Mouse (Mus musculus): ENCODE measurements around the gene Prkcg. TPM values are rescaled to one million over a fixed set of nuclear protein-coding genes. Genes with fewer than 3 reads are reported as not detected.
A peak's percentile ranks its signal among the peaks of the same experiment; 100 is the strongest.

Gene Prkcg
- total and polyA plus RNA-seq, 3 experiments: 0.15 to 3.0 (median 0.17) TPM

DNA sequence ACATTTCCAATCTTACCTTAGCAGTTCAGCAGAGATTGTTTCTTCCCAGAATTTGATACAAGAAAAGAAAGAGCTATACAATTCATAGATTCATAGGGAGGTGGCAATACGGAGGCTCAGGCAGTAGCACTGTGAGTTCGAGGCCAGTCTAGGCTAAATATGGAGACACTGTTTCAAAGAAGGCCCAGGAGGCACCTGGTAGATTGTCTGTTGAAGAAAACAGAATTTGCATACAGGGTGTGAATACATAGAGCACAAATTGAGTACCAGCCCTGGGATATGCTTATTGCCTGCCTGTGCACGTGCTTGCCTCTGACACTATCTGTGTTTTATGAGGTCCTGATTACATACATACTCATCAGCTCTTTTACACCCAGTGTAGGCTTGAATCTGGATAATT, 17.4 kb downstream of the Prkcg start:
- H3K36me3 ChIP-seq (replicated peaks in 1 of 2; ENCODE audit: control insufficient read depth in 1 of 2, insufficient read depth in 1 of 2, low read length in 1 of 2): peaks cover 0 to 11% of the 10 kb centered on the region in 2 experiments
- H3K27ac ChIP-seq (ENCODE audit: insufficient read depth, low read depth): no peak overlapping the region
- peaks cover 2% of the 10 kb centered on the region for H3K9me3 ChIP-seq (replicated peaks; ENCODE audit: low read length)
- peaks cover 6 to 39% of the 10 kb centered on the region in 2 experiments for H3K4me1 ChIP-seq (ENCODE audit: control insufficient read depth in 1 of 2, insufficient read depth in 2 of 2)
- H3K4me2 ChIP-seq (ENCODE audit: insufficient read depth, low read depth, poor library complexity, severe bottlenecking): no peak overlapping the region
- in situ Hi-C loops (cut with MboI; ENCODE audit: low pct_ligation_motif_present, low pct_unique_long_range_greater_than_20kb, low sequenced_read_pairs): no loop called here
- H3K27me3 ChIP-seq (replicated peaks): peaks cover 2% of the 10 kb centered on the region
- DNase-seq (ENCODE audit: extremely low read depth): no peak
- H3K79me2 ChIP-seq (replicated peaks; ENCODE audit: control insufficient read depth, extremely low read depth, insufficient read depth, poor library complexity, severe bottlenecking): no peaks in the 10 kb centered on the region
- H3K4me3 ChIP-seq (replicated peaks in 1 of 3; ENCODE audit: low read depth in 2 of 3, low read length in 2 of 3, poor library complexity in 1 of 3): no peak overlapping the region
- TF ChIP-seq MAX (IDR thresholded peaks at IDR 0.05; ENCODE audit: low read length) (no peak), BHLHE40 (IDR thresholded peaks at IDR 0.05; ENCODE audit: low read depth, low read length) (peak; percentile 56)
- H3K9ac ChIP-seq (ENCODE audit: insufficient read depth, low read depth): no peak overlapping the region
- dilution Hi-C loops (cut with MboI; ENCODE audit: extremely low pct_ligation_motif_present, extremely low pct_unique_long_range_greater_than_20kb, low sequenced_read_pairs): no loop called here

DNA sequence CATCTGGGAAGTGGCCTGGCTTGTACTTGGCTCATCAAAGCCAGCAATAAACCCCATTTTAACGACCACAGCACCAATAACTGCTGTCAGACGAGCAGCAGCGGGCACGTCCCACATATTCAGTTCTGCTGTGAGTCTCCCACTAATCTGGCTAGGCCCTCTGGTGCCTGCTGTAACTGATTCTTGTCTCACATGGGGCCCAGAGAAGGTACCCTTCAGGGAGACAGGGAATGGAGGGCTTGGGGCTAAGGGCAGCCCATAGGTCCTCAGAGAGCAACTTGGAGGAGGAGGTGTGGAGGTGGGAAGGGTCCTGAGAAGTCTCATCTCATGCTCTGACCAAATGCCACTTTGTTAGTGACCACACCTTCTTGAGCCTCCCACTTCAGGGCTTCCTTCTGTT, 19.7 kb downstream of the Prkcg start:
- no peak overlapping the region for H3K27ac ChIP-seq (ENCODE audit: insufficient read depth, low read depth)
- H3K27me3 ChIP-seq (replicated peaks): peaks cover 2% of the 10 kb centered on the region
- H3K36me3 ChIP-seq (replicated peaks in 1 of 2; ENCODE audit: control insufficient read depth in 1 of 2, insufficient read depth in 1 of 2, low read length in 1 of 2): peaks cover 0 to 5% of the 10 kb centered on the region in 2 experiments
- H3K4me2 ChIP-seq (ENCODE audit: insufficient read depth, low read depth, poor library complexity, severe bottlenecking): no peak overlapping the region
- no peak overlapping the region for H3K4me3 ChIP-seq (replicated peaks in 1 of 3; ENCODE audit: low read depth in 2 of 3, low read length in 2 of 3, poor library complexity in 1 of 3)
- in situ Hi-C loops (cut with MboI; ENCODE audit: low pct_ligation_motif_present, low pct_unique_long_range_greater_than_20kb, low sequenced_read_pairs): no loop called here
- dilution Hi-C loops (cut with MboI; ENCODE audit: extremely low pct_ligation_motif_present, extremely low pct_unique_long_range_greater_than_20kb, low sequenced_read_pairs): no loop called here
- H3K79me2 ChIP-seq (replicated peaks; ENCODE audit: control insufficient read depth, extremely low read depth, insufficient read depth, poor library complexity, severe bottlenecking): no peaks in the 10 kb centered on the region
- peaks cover 6 to 32% of the 10 kb centered on the region in 2 experiments for H3K4me1 ChIP-seq (ENCODE audit: control insufficient read depth in 1 of 2, insufficient read depth in 2 of 2)
- no peak for TF ChIP-seq SMC3 (IDR thresholded peaks at IDR 0.05; ENCODE audit: low read depth, low read length)
- no peak for TF ChIP-seq NRF1 (IDR thresholded peaks at IDR 0.05; ENCODE audit: low read depth, low read length)
- TF ChIP-seq BHLHE40 (IDR thresholded peaks at IDR 0.05; ENCODE audit: low read depth, low read length): no peak
- DNase-seq (ENCODE audit: extremely low read depth): no peak
- H3K9ac ChIP-seq (ENCODE audit: insufficient read depth, low read depth): no peak overlapping the region
- peaks cover 2% of the 10 kb centered on the region for H3K9me3 ChIP-seq (replicated peaks; ENCODE audit: low read length)

DNA sequence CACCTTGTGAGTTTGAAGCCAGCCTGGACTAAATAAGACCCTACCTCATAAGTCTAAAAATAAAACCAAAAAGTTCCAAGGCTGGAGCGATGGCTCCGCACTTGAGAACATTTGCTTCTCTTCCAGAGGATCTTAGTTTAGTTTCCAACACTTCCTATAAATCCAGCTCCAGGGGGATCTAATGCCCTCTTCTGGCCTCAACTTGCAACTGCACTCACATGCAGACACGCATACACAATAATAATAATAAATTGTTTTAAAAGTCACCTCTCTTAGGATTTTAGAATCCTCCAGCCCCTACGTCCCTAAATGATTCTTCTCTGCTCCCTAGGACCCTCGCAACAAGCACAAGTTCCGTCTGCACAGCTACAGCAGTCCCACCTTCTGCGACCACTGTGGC, 21.3 kb downstream of the Prkcg start:
- Histone ChIP-seq H3K9ac (ENCODE audit: insufficient read depth, low read depth) (no peak overlapping the region), H3K27me3 (replicated peaks) (no peaks in the 10 kb centered on the region), H3K4me3 (replicated peaks in 1 of 3; ENCODE audit: low read depth in 2 of 3, low read length in 2 of 3, poor library complexity in 1 of 3) (no peak overlapping the region), H3K79me2 (replicated peaks; ENCODE audit: control insufficient read depth, extremely low read depth, insufficient read depth, poor library complexity, severe bottlenecking) (no peaks in the 10 kb centered on the region), H3K4me2 (ENCODE audit: insufficient read depth, low read depth, poor library complexity, severe bottlenecking) (no peak overlapping the region), H3K27ac (ENCODE audit: insufficient read depth, low read depth) (no peak overlapping the region), H3K36me3 (replicated peaks in 1 of 2; ENCODE audit: control insufficient read depth in 1 of 2, insufficient read depth in 1 of 2, low read length in 1 of 2) (peaks cover 0 to 5% of the 10 kb centered on the region in 2 experiments), H3K9me3 (replicated peaks; ENCODE audit: low read length) (peaks cover 2% of the 10 kb centered on the region), H3K4me1 (ENCODE audit: control insufficient read depth in 1 of 2, insufficient read depth in 2 of 2) (peaks cover 0 to 16% of the 10 kb centered on the region in 2 experiments; a peak in 2 of 4 replicates)
- dilution Hi-C loops (cut with MboI; ENCODE audit: extremely low pct_ligation_motif_present, extremely low pct_unique_long_range_greater_than_20kb, low sequenced_read_pairs): no loop called here
- TF ChIP-seq MAZ (IDR thresholded peaks at IDR 0.05; ENCODE audit: low read depth, low read length) (no peak), RAD21 (IDR thresholded peaks at IDR 0.05; ENCODE audit: low read depth, low read length) (no peak), USF2 (conservative IDR thresholded peaks at IDR 0.05; ENCODE audit: low read depth, low read length) (no peak), NRF1 (IDR thresholded peaks at IDR 0.05; ENCODE audit: low read depth, low read length) (no peak), RCOR1 (conservative IDR thresholded peaks at IDR 0.05; ENCODE audit: low read depth, low read length) (no peak), CTCF (conservative IDR thresholded peaks at IDR 0.05 in 1 of 2, IDR thresholded peaks at IDR 0.05 in 1 of 2; ENCODE audit: low read depth in 2 of 2, low read length in 2 of 2) (0 out of 4 replicates have a peak, but pooled peaks of 1 of the 2 experiments have one; percentile 3), ETS1 (conservative IDR thresholded peaks at IDR 0.05; ENCODE audit: low read depth, low read length) (no peak)
- DNase-seq (ENCODE audit: extremely low read depth): no peak
- in situ Hi-C loops (cut with MboI; ENCODE audit: low pct_ligation_motif_present, low pct_unique_long_range_greater_than_20kb, low sequenced_read_pairs): no loop called here
